Mouse (Mus musculus) olfactory bulb, adult 2 months (tissue): Measurements from ENCODE around the gene Spx.

Experiments
- CTCF ChIP-seq: fragments of 200-500 bp; IDR thresholded peaks from 2 replicates; pipeline ENCODE4 v1.5.1; 2012; ENCODE audit warnings: low read depth, mild to moderate bottlenecking, low read length, moderate library complexity; ENCODE audit not compliant: insufficient read depth
- POLR2A ChIP-seq: fragments of 200-500 bp; IDR thresholded peaks from 2 replicates; pipeline ENCODE4 v1.6.1; 2012; ENCODE audit warnings: mild to moderate bottlenecking, low read depth, low read length, moderate library complexity; ENCODE audit not compliant: insufficient read depth

DNA sequence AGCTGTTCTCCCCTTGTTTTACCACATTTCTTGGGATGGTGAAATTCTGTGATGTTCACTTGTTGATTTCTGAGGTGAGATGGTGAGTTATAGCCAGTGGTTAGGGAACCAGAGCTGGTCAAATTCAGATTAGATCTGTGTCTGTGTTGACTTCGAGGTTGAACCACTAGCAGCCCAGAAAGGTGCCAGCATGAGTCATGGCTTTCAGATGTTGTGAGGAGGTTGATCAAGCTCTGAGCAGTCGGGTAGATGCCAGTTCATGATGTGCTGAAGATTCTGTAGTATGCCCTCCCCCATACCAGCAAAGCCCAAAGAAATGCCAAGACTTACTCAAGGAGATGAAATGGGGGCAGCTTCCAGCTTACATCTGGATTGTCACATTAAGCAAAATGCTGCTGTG, 24.1 kb upstream of the Spx start:
- no peak for TF ChIP-seq POLR2A
- no peak for TF ChIP-seq CTCF
